Mouse (Mus musculus) stomach, postnatal 0 days (tissue): ENCODE measurements around the gene Dagla.

Experiments used
- CTCF ChIP-seq: IDR thresholded peaks from 2 replicates; pipeline ENCODE4 v1.5.1; 2016; ENCODE audit warnings: antibody characterized with exemption, low read depth, mild to moderate bottlenecking, moderate library complexity
- EP300 ChIP-seq: optimal IDR thresholded peaks from 2 replicates; pipeline ENCODE3; 2016; ENCODE audit warnings: antibody characterized with exemption

GRCm38 (mm10) chr19:10238477-10238876 is 66.2 kb downstream of the Dagla start:
- no peak for TF ChIP-seq CTCF
- TF ChIP-seq EP300: no peak
